Mouse (Mus musculus): ENCODE results near the gene Cstf1.

- TF ChIP-seq EP300 (IDR thresholded peaks at IDR 0.05; ENCODE audit: insufficient read depth, low read depth, low read length) (no peak), POLR2A (IDR thresholded peaks at IDR 0.05; ENCODE audit: insufficient read depth, low read depth, low read length) (no peak), CTCF (IDR thresholded peaks at IDR 0.05) (no peak)
Observed at GRCm38 (mm10) chr2:172363176-172363575, 7.3 kb upstream of the Cstf1 start.

Data from heart, adult 2 months (tissue).